Mouse (Mus musculus) testis, adult 2 months (tissue): Measurements from ENCODE around the gene Tmem59.

ENCODE experiments used
- CTCF ChIP-seq: fragments of 200-500 bp; IDR thresholded peaks from 2 replicates; pipeline ENCODE4 v1.5.1; 2012; ENCODE audit warnings: low read depth, mild to moderate bottlenecking, inconsistent platforms, low read length, moderate library complexity; ENCODE audit not compliant: control insufficient read depth, insufficient read depth, insufficient replicate concordance
- POLR2A ChIP-seq: fragments of 200-500 bp; IDR thresholded peaks from 2 replicates; pipeline ENCODE4 v1.6.1; 2012; ENCODE audit warnings: low read depth, mild to moderate bottlenecking, inconsistent platforms, low read length, moderate library complexity; ENCODE audit not compliant: control insufficient read depth

GRCm38 (mm10) chr4:107185703-107186102 lies 7.5 kb downstream of the Tmem59 start:
- TF ChIP-seq POLR2A = no peak
- no peak for TF ChIP-seq CTCF
